Mouse (Mus musculus) erythroblast, embryonic 14.5 days (primary cell): Measurements from ENCODE around the gene Hspb3.

Source experiments
- GATA1 ChIP-seq: IDR thresholded peaks from 2 replicates; pipeline ENCODE4 v1.6.1; 2012; ENCODE audit warnings: low read length, inconsistent platforms, mixed read lengths
- TAL1 ChIP-seq: IDR thresholded peaks from 3 replicates; pipeline ENCODE4 v1.6.1; 2012; ENCODE audit warnings: low read length, inconsistent platforms, mixed read lengths

DNA sequence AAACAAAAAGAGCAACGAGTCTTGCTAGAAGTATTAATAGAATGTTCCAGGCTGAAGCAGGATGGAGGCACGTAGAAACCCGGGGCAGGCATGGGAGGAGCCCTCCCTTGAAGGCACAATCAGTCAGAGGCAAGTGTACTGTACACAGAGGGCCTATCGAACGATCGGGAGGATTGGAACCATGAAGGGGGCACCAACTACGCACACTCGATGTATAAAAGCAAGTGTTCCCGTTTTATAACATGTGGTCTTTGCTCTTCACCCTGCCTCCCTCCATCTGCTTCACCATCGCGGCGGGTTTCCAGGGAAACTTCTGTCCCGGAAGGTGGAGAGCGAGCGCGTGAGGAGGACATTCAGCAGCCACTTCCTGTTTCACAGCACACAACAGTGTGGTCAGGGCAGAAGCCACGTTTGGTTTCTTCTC is 27.7 kb downstream of the Hspb3 start:
- TF ChIP-seq TAL1 (no peak), GATA1 (no peak)
